Comparison of ENCODE assay signal across 9 mouse cellular contexts in genomic region chr19:10013913-10014312, GRCm38 (mm10). TPM values are rescaled to one million over a fixed set of nuclear protein-coding genes. Genes with fewer than 3 reads are reported as not detected.
DNase-seq lines count a peak whose midpoint lies in the region; ATAC-seq and TF ChIP-seq lines count a peak whose summit lies in the region.
"Had no signal": no experiment of that assay in that cellular context is flagged by ENCODE, and none has a peak within 500 bp of the region (broad histone marks: within the 10 kb centered on the region; RNA-seq: fewer than 3 reads in every experiment).

No protein-coding gene starts in this region.

- no peaks in the 10 kb centered on the region for H3K36me3 ChIP-seq in stomach, postnatal 0 days (ENCODE audit: control insufficient read depth, insufficient read depth, low read length)

- ATAC-seq in stomach, postnatal 0 days (ENCODE audit: low FRiP score, low TSS enrichment), result peak; percentile 25; the same call in 1 of the 2 replicates

- no peak overlapping the region for H3K9ac ChIP-seq in stomach, postnatal 0 days (ENCODE audit: low read length)

- H3K4me3 ChIP-seq in stomach, postnatal 0 days (ENCODE audit: low read depth, low read length), result no peak overlapping the region

- peaks cover 2% of the 10 kb centered on the region for H3K4me1 ChIP-seq in stomach, postnatal 0 days (replicated peaks; ENCODE audit: control insufficient read depth, insufficient read depth)

- TF ChIP-seq CTCF in stomach, postnatal 0 days (IDR thresholded peaks at IDR 0.05; ENCODE audit: low read depth), result no peak

- TF ChIP-seq EP300 in stomach, postnatal 0 days (optimal IDR thresholded peaks at IDR 0.05), result no peak

- peak overlapping the region; percentile 87 for H3K27ac ChIP-seq in stomach, postnatal 0 days (replicated peaks)

- H3K9me3 ChIP-seq in stomach, postnatal 0 days (ENCODE audit: control insufficient read depth, low read length), result no peaks in the 10 kb centered on the region

- H3K27me3 ChIP-seq in stomach, postnatal 0 days (ENCODE audit: control insufficient read depth, insufficient read depth, low read length), result no peaks in the 10 kb centered on the region

- 39% methylated on average over 5 of the region's 5 CpGs for WGBS in stomach, postnatal 0 days

- DNase-seq in spleen, adult 12 weeks (ENCODE audit: low spot score), result peak; percentile 53
- no peak for DNase-seq in spleen, adult 18-20 months
- DNase-seq in gastrocnemius, postnatal 4 days (ENCODE audit: low spot score in 2 of 2), result peak; percentile 55 to 68
- peak; percentile 56 to 72 for DNase-seq in kidney, postnatal 4 days
- no peak for DNase-seq in stomach, postnatal 0 days (ENCODE audit: low spot score)
- no peak for DNase-seq in layer of hippocampus, postnatal 36 days
- DNase-seq in cerebellum, postnatal 4 days (ENCODE audit: low spot score in 2 of 2), result no peak
- no peak for DNase-seq in testis, postnatal 10 days (ENCODE audit: low spot score)

- H3K4me2 ChIP-seq in stomach, postnatal 0 days (replicated peaks; ENCODE audit: low read depth), result no peak overlapping the region

RNA-seq across cellular contexts. Expression of gene Rab3il1, which starts 12.4 kb away (rescaled TPM):
- total RNA-seq in gastrocnemius, postnatal 4 days (2021), result 10 to 100 TPM; 24.2 to 26.1 TPM
- 14.7 and 14.8 TPM in 2 replicates for polyA plus RNA-seq in stomach, postnatal 0 days (2015; fragmentation: Nextera tagmentation; extraction: Ambion mirVana)
- total RNA-seq in layer of hippocampus, postnatal 36 days (2021), result 10 to 100 TPM in 1 of 2 experiments, 1 to 10 TPM in 1; 8.9 to 10.4 TPM

RNA-seq across cellular contexts. Expression of gene Best1, which starts 12.5 kb away (rescaled TPM):
- total RNA-seq in gastrocnemius, postnatal 4 days (2021), result 1 to 10 TPM; 1.2 to 1.5 TPM
- 0.36 and 0.58 TPM in 2 replicates for polyA plus RNA-seq in stomach, postnatal 0 days (2015; fragmentation: Nextera tagmentation; extraction: Ambion mirVana)
- under 1 TPM; 0.52 to 0.58 TPM for total RNA-seq in layer of hippocampus, postnatal 36 days (2021)
- total RNA-seq: hematopoietic stem cell, adult 5-6 weeks had no signal

RNA-seq across cellular contexts. Expression of gene Fads3, which starts 27.5 kb away (rescaled TPM):
- 10 to 100 TPM; 16.8 to 28.4 TPM for total RNA-seq in gastrocnemius, postnatal 4 days (2021)
- polyA plus RNA-seq in stomach, postnatal 0 days (2015; fragmentation: Nextera tagmentation; extraction: Ambion mirVana), result 27.5 and 31.2 TPM in 2 replicates
- total RNA-seq in layer of hippocampus, postnatal 36 days (2021), result 10 to 100 TPM; 24.3 to 24.5 TPM

RNA-seq across cellular contexts. Expression of gene Fth1, which starts 33.5 kb away (rescaled TPM):
- 1,000 to 10,000 TPM; 1,831 to 1,888 TPM for total RNA-seq in gastrocnemius, postnatal 4 days (2021)
- polyA plus RNA-seq in stomach, postnatal 0 days (2015; fragmentation: Nextera tagmentation; extraction: Ambion mirVana), result 2,976 and 2,992 TPM in 2 replicates
- 1,000 to 10,000 TPM; 2,856 to 3,180 TPM for total RNA-seq in layer of hippocampus, postnatal 36 days (2021)

Comparison
In these comparisons a context has a peak if more than half of its experiments do, and no peak if none do; other contexts are left out.
1. DNase-seq: peak in spleen, adult 12 weeks (single experiment), gastrocnemius, postnatal 4 days (2 of 2) and kidney, postnatal 4 days (2 of 2); none in spleen, adult 18-20 months (0 of 2), stomach, postnatal 0 days (single experiment), layer of hippocampus, postnatal 36 days (0 of 2), cerebellum, postnatal 4 days (0 of 2) and testis, postnatal 10 days (single experiment).